Mouse (Mus musculus) midbrain, postnatal 0 days (tissue): ENCODE measurements around the gene Mettl21c. TPM values are rescaled to one million over a fixed set of nuclear protein-coding genes. Genes with fewer than 3 reads are reported as not detected.

Source experiments
- ATAC-seq: fragments of 200-750 bp; cut with Nextera tagmentation; 2 replicates; pipeline ENCODE4 v1.8.0; 2017; ENCODE audit warnings: moderate number of reproducible peaks, mild to moderate bottlenecking, moderate TSS enrichment, moderate library complexity; ENCODE audit not compliant: low FRiP score
- DNase-seq: peaks from one replicate; pipeline ENCODE4 v3.0.0-alpha.2; 2015; ENCODE audit warnings: low spot score
- H3K27ac ChIP-seq: fragments of 300-500 bp; sonication (generic); 2 replicates; pipeline ENCODE4 v1.5.1; 2014; ENCODE audit warnings: low read depth, mild to moderate bottlenecking, low read length, mixed read lengths
- H3K27me3 ChIP-seq: fragments of 300-500 bp; sonication (generic); 2 replicates; pipeline ENCODE4 v1.6.1; 2014; ENCODE audit warnings: low read length, control low read depth, mixed read lengths; ENCODE audit not compliant: insufficient read depth
- H3K36me3 ChIP-seq: fragments of 300-500 bp; sonication (generic); 2 replicates; pipeline ENCODE4 v1.6.1; 2014; ENCODE audit warnings: low read length, control low read depth, mixed read lengths; ENCODE audit not compliant: insufficient read depth
- H3K4me1 ChIP-seq: fragments of 300-500 bp; sonication (generic); 2 replicates; pipeline ENCODE4 v1.6.1; 2014; ENCODE audit warnings: mild to moderate bottlenecking, control low read depth, antibody characterized with exemption, low read length, mixed read lengths; ENCODE audit not compliant: insufficient read depth
- H3K4me2 ChIP-seq: fragments of 300-500 bp; sonication (generic); 2 replicates; pipeline ENCODE4 v1.6.1; 2014; ENCODE audit warnings: low read depth, mild to moderate bottlenecking, low read length, mixed read lengths; ENCODE audit not compliant: poor library complexity, severe bottlenecking
- H3K4me3 ChIP-seq: fragments of 300-500 bp; sonication (generic); 2 replicates; pipeline ENCODE4 v1.5.1; 2014; ENCODE audit warnings: low read depth, mild to moderate bottlenecking, low read length, moderate library complexity
- H3K9ac ChIP-seq: fragments of 300-500 bp; sonication (generic); replicated peaks from 2 replicates; pipeline ENCODE4 v1.6.1; 2014; ENCODE audit warnings: mild to moderate bottlenecking, low read length, moderate library complexity, mixed read lengths; ENCODE audit not compliant: poor library complexity, severe bottlenecking
- H3K9me3 ChIP-seq: fragments of 300-500 bp; sonication (generic); 2 replicates; pipeline ENCODE4 v1.6.1; 2016; ENCODE audit warnings: low read length, control low read depth
- CTCF ChIP-seq: IDR thresholded peaks from 2 replicates; pipeline ENCODE4 v1.5.1; 2016; ENCODE audit warnings: antibody characterized with exemption, mild to moderate bottlenecking
- WGBS: fragments of 180-500 bp; shearing (Covaris S2); extraction: QIAGEN DNeasy Blood & Tissue Kit; methylation state at CpG from one replicate; pipeline ENCODE4 v1.1.7; 2014; 5-methylcytosine and 5-hydroxymethylcytosine counted together
- polyA plus RNA-seq: library from polyadenylated mRNA; unstranded; fragments of >200 nt; fragmentation: Nextera tagmentation; extraction: Ambion mirVana; gene quantifications from 2 replicates; pipeline ENCODE4 v1.2.1, GENCODE M21; 2015
- total RNA-seq: library from RNA; depleted of rRNA; stranded (reverse); fragments of >200 nt; gene quantifications from 2 replicates; pipeline ENCODE4 v1.2.3, GENCODE M21; 2014; rRNA removed

Mettl21c gene
- total and polyA plus RNA-seq, 2 experiments from 2014 or later, result 0.88 to 2.9 TPM

DNA sequence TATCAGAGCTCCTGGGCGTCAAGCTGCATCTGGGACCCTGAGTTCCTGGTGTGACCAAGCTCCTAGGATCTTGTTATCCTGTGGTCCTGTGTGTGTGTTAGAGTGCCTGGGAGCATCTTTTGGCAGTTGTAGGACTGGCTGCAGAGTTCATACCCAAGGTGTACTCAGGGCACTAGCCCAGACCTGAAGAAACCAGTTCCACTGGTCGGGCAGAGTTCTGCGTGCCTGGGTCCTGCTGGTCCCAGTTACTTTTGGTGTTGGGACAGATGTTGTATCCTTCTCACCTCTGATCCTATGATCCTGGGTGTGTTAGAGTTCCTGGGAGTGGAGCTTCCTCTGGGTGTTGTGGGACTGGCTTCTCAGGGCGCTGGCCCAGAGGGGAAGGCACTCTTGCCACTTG, 55.5 kb downstream of the Mettl21c start:
- TF ChIP-seq CTCF, result no peak
- DNase-seq (no peak), ATAC-seq (no peak)
- Histone ChIP-seq H3K36me3 (peaks cover 17% of the 10 kb centered on the region), H3K9ac (no peak overlapping the region), H3K27ac (no peak overlapping the region), H3K9me3 (no peaks in the 10 kb centered on the region), H3K27me3 (no peaks in the 10 kb centered on the region), H3K4me3 (no peak overlapping the region), H3K4me1 (no peaks in the 10 kb centered on the region), H3K4me2 (no peak overlapping the region)
- WGBS, result 97% methylated on average over 4 of the region's 4 CpGs

Other genes starting within 250 kb of the Mettl21c start
- 16.8 and 27.8 TPM in 2 replicates for gene Uxs1, start 192.2 kb downstream of the Mettl21c start, total RNA-seq
- 19.6 and 20.1 TPM in 2 replicates for gene Uxs1, start 192.2 kb downstream of the Mettl21c start, polyA plus RNA-seq
- 33.2 and 38.7 TPM in 2 replicates for gene Tpp2, start 86.4 kb downstream of the Mettl21c start, total RNA-seq
- 43.4 and 46.7 TPM in 2 replicates for gene Tpp2, start 86.4 kb downstream of the Mettl21c start, polyA plus RNA-seq
- gene Gm8251, start 41.9 kb upstream of the Mettl21c start, total RNA-seq, result 0.05 and 0.09 TPM in 2 replicates
- gene Gm8251, start 41.9 kb upstream of the Mettl21c start, polyA plus RNA-seq, result not detected in 2 replicates
- 8.4 and 16.8 TPM in 2 replicates for gene Tex30, start 82.4 kb upstream of the Mettl21c start, total RNA-seq
- 30.4 and 37.2 TPM in 2 replicates for gene Tex30, start 82.4 kb upstream of the Mettl21c start, polyA plus RNA-seq
- gene Kdelc1, start 98.8 kb upstream of the Mettl21c start, total RNA-seq, result 9.9 and 15.2 TPM in 2 replicates
- gene Kdelc1, start 98.8 kb upstream of the Mettl21c start, polyA plus RNA-seq, result 15.5 and 16.7 TPM in 2 replicates
- 43.9 and 49.8 TPM in 2 replicates for gene Bivm, start 98.9 kb upstream of the Mettl21c start, total RNA-seq
- 22.2 and 23.1 TPM in 2 replicates for gene Bivm, start 98.9 kb upstream of the Mettl21c start, polyA plus RNA-seq
- 14.9 and 24.3 TPM in 2 replicates for gene Ercc5, start 127.7 kb upstream of the Mettl21c start, total RNA-seq
- gene Ercc5, start 127.7 kb upstream of the Mettl21c start, polyA plus RNA-seq, result 18.8 and 23.6 TPM in 2 replicates
- not detected in 2 replicates for gene Mettl21e, start 198.9 kb upstream of the Mettl21c start, total RNA-seq
- gene Mettl21e, start 198.9 kb upstream of the Mettl21c start, polyA plus RNA-seq, result not detected in 2 replicates